Mouse (Mus musculus) myocyte (in vitro differentiated cells): ENCODE results near the gene Apba1. TPM values are rescaled to one million over a fixed set of nuclear protein-coding genes. Genes with fewer than 3 reads are reported as not detected.

Experiments used
- H3K27me3 ChIP-seq: one replicate; pipeline ENCODE4 v1.6.1; 2011; ENCODE audit not compliant: control insufficient read depth, insufficient read depth, insufficient read length
- H3K36me3 ChIP-seq: one replicate; pipeline ENCODE4 v1.6.1; 2011; ENCODE audit not compliant: control insufficient read depth, insufficient read depth
- H3K4me2 ChIP-seq: one replicate; pipeline ENCODE4 v1.6.1; 2011; ENCODE audit warnings: low read depth, control low read depth
- H3K4me3 ChIP-seq: one replicate; pipeline ENCODE4 v1.5.1; 2011; ENCODE audit warnings: mild to moderate bottlenecking, control low read depth, moderate library complexity
- H3K79me2 ChIP-seq: one replicate; pipeline ENCODE4 v1.6.1; 2011; ENCODE audit not compliant: control insufficient read depth, insufficient read depth
- H3ac ChIP-seq: one replicate; pipeline ENCODE4 v1.6.1; 2011; ENCODE audit not compliant: control insufficient read depth, insufficient read length
- CEBPB ChIP-seq: IDR thresholded peaks from 2 replicates; pipeline ENCODE4 v1.6.1; 2011; ENCODE audit warnings: mild to moderate bottlenecking, moderate library complexity; ENCODE audit not compliant: poor library complexity, insufficient read depth, severe bottlenecking
- E2F4 ChIP-seq: IDR thresholded peaks from one replicate; pipeline ENCODE4 v1.6.1; 2011; ENCODE audit warnings: mild to moderate bottlenecking, control low read depth, moderate library complexity; ENCODE audit not compliant: insufficient read depth
- MAX ChIP-seq: IDR thresholded peaks from one replicate; pipeline ENCODE4 v1.6.1; 2011; ENCODE audit warnings: low read depth, mild to moderate bottlenecking, control low read depth
- MYOD1 ChIP-seq, 3 experiments: IDR thresholded peaks; one replicate each; pipeline ENCODE4 v1.6.1; 2011; ENCODE audit warnings: control low read depth in 2 of 3, low read depth in 2 of 3, mild to moderate bottlenecking in 2 of 3, moderate library complexity in 1 of 3; ENCODE audit not compliant: insufficient read length in 2 of 3, control insufficient read depth in 1 of 3
- MYOG ChIP-seq, 3 experiments: IDR thresholded peaks; one replicate each; pipeline ENCODE4 v1.6.1; 2011; ENCODE audit warnings: control low read depth in 2 of 3, low read depth in 2 of 3, mild to moderate bottlenecking in 2 of 3; ENCODE audit not compliant: insufficient read length in 2 of 3, control insufficient read depth in 1 of 3, insufficient read depth in 1 of 3
- POLR2A ChIP-seq: IDR thresholded peaks from one replicate; pipeline ENCODE4 v1.6.1; 2011; ENCODE audit warnings: low read depth, mild to moderate bottlenecking, control low read depth, moderate library complexity; ENCODE audit not compliant: insufficient read length
- POLR2AphosphoS2 ChIP-seq: IDR thresholded peaks from one replicate; pipeline ENCODE4 v1.6.1; 2011; ENCODE audit warnings: low read depth, control low read depth; ENCODE audit not compliant: insufficient read length
- REST ChIP-seq: IDR thresholded peaks from one replicate; pipeline ENCODE4 v1.6.1; 2011; ENCODE audit warnings: mild to moderate bottlenecking, control low read depth, moderate library complexity; ENCODE audit not compliant: insufficient read depth, insufficient read length
- SRF ChIP-seq: IDR thresholded peaks from one replicate; pipeline ENCODE4 v1.6.1; 2011; ENCODE audit warnings: low read depth; ENCODE audit not compliant: control insufficient read depth, insufficient read length
- TCF12 ChIP-seq: IDR thresholded peaks from one replicate; pipeline ENCODE4 v1.6.1; 2011; ENCODE audit warnings: mild to moderate bottlenecking, control low read depth; ENCODE audit not compliant: poor library complexity, insufficient read depth, severe bottlenecking
- TCF3 ChIP-seq: IDR thresholded peaks from one replicate; pipeline ENCODE4 v1.6.1; 2011; ENCODE audit warnings: low read depth, control low read depth; ENCODE audit not compliant: insufficient read length
- USF1 ChIP-seq: IDR thresholded peaks from one replicate; pipeline ENCODE4 v1.6.1; 2011; ENCODE audit warnings: low read depth, mild to moderate bottlenecking, control low read depth, moderate library complexity
- polyA plus RNA-seq: library from polyadenylated mRNA; unstranded; fragments of >200 nt; fragmentation: generic; extraction: Trizol; gene quantifications from one replicate; pipeline ENCODE4 v1.2.1, GENCODE M21; 2012; ENCODE audit warnings: missing spikeins

Apba1 gene
- polyA plus RNA-seq, 1 experiment = 0.13 TPM

- no peaks in the 10 kb centered on the region for H3K36me3 ChIP-seq
- TF ChIP-seq REST (no peak), USF1 (no peak), E2F4 (no peak), TCF12 (no peak), MYOG (IDR thresholded peaks at IDR 0.05; ENCODE audit: control insufficient read depth in 1 of 3, insufficient read depth in 1 of 3, insufficient read length in 2 of 3, low read depth in 2 of 3) (no peak), SRF (no peak), POLR2A (no peak), MAX (no peak), TCF3 (no peak), CEBPB (no peak), POLR2AphosphoS2 (no peak)
- no peak overlapping the region for H3K4me2 ChIP-seq
- no peak overlapping the region for H3ac ChIP-seq
- H3K4me3 ChIP-seq = no peak overlapping the region
- no peaks in the 10 kb centered on the region for H3K27me3 ChIP-seq
- no peaks in the 10 kb centered on the region for H3K79me2 ChIP-seq
These were observed 16.7 kb downstream of the Apba1 start for GRCm38 (mm10) chr19:23775356-23775755.

GRCm38 (mm10) chr19:23779130-23779529 lies 20.4 kb downstream of the Apba1 start:
- no peaks in the 10 kb centered on the region for H3K27me3 ChIP-seq
- no peak overlapping the region for H3K4me3 ChIP-seq
- H3K79me2 ChIP-seq = no peaks in the 10 kb centered on the region
- no peak overlapping the region for H3ac ChIP-seq
- TF ChIP-seq SRF = no peak
- no peak for TF ChIP-seq USF1
- TF ChIP-seq REST = no peak
- no peak for TF ChIP-seq POLR2A
- TF ChIP-seq TCF12 = no peak
- TF ChIP-seq POLR2AphosphoS2 = no peak
- no peak for TF ChIP-seq MYOG (IDR thresholded peaks at IDR 0.05; ENCODE audit: control insufficient read depth in 1 of 3, insufficient read depth in 1 of 3, insufficient read length in 2 of 3, low read depth in 2 of 3)
- TF ChIP-seq E2F4 = no peak
- TF ChIP-seq CEBPB = no peak
- no peak for TF ChIP-seq MYOD1 (IDR thresholded peaks at IDR 0.05; ENCODE audit: control insufficient read depth in 1 of 3, insufficient read length in 2 of 3, low read depth in 2 of 3)
- TF ChIP-seq TCF3 = no peak
- TF ChIP-seq MAX = no peak
- no peak overlapping the region for H3K4me2 ChIP-seq
- no peaks in the 10 kb centered on the region for H3K36me3 ChIP-seq

GRCm38 (mm10) chr19:23780105-23780504 lies 21.4 kb downstream of the Apba1 start:
- Histone ChIP-seq H3K36me3 (no peaks in the 10 kb centered on the region), H3K27me3 (no peaks in the 10 kb centered on the region), H3K4me3 (no peak overlapping the region), H3K79me2 (no peaks in the 10 kb centered on the region), H3K4me2 (no peak overlapping the region), H3ac (no peak overlapping the region)
- TF ChIP-seq TCF3 (no peak), CEBPB (no peak), USF1 (no peak), TCF12 (no peak)

GRCm38 (mm10) chr19:23781968-23782367 lies 23.3 kb downstream of the Apba1 start:
- H3K36me3 ChIP-seq = no peaks in the 10 kb centered on the region
- H3K27me3 ChIP-seq = no peaks in the 10 kb centered on the region
- no peaks in the 10 kb centered on the region for H3K79me2 ChIP-seq
- no peak overlapping the region for H3K4me3 ChIP-seq
- TF ChIP-seq POLR2AphosphoS2 = no peak
- no peak for TF ChIP-seq POLR2A
- no peak overlapping the region for H3ac ChIP-seq
- H3K4me2 ChIP-seq = no peak overlapping the region

- H3K4me3 ChIP-seq = no peak overlapping the region
- no peaks in the 10 kb centered on the region for H3K36me3 ChIP-seq
- no peak for TF ChIP-seq USF1
- no peak for TF ChIP-seq MYOD1 (IDR thresholded peaks at IDR 0.05; ENCODE audit: control insufficient read depth in 1 of 3, insufficient read length in 2 of 3, low read depth in 2 of 3)
- TF ChIP-seq SRF = no peak
- TF ChIP-seq POLR2A = no peak
- no peak for TF ChIP-seq REST
- TF ChIP-seq MYOG (IDR thresholded peaks at IDR 0.05; ENCODE audit: control insufficient read depth in 1 of 3, insufficient read depth in 1 of 3, insufficient read length in 2 of 3, low read depth in 2 of 3) = no peak
- TF ChIP-seq POLR2AphosphoS2 = no peak
- no peak for TF ChIP-seq CEBPB
- no peak for TF ChIP-seq E2F4
- TF ChIP-seq TCF12 = no peak
- TF ChIP-seq MAX = no peak
- no peak for TF ChIP-seq TCF3
- no peaks in the 10 kb centered on the region for H3K27me3 ChIP-seq
- no peaks in the 10 kb centered on the region for H3K79me2 ChIP-seq
- no peak overlapping the region for H3ac ChIP-seq
- no peak overlapping the region for H3K4me2 ChIP-seq
These were observed 29.9 kb downstream of the Apba1 start for GRCm38 (mm10) chr19:23788420-23789132.
